Mouse (Mus musculus) liver, embryonic 12.5 days (tissue): ENCODE measurements around the gene Pnck. TPM values are rescaled to one million over a fixed set of nuclear protein-coding genes. Genes with fewer than 3 reads are reported as not detected.

Source experiments
- ATAC-seq: fragments of 200-750 bp; cut with Nextera tagmentation; 2 replicates; pipeline ENCODE4 v1.8.0; 2017; ENCODE audit warnings: moderate number of reproducible peaks, mild to moderate bottlenecking, moderate library complexity
- H3K27ac ChIP-seq: fragments of 300-500 bp; sonication (generic); 2 replicates; pipeline ENCODE4 v1.5.1; 2016; ENCODE audit warnings: mild to moderate bottlenecking
- H3K27me3 ChIP-seq: fragments of 300-500 bp; sonication (generic); replicated peaks from 2 replicates; pipeline ENCODE4 v1.6.1; 2016; ENCODE audit warnings: mild to moderate bottlenecking, moderate library complexity
- H3K36me3 ChIP-seq: fragments of 300-500 bp; sonication (generic); 2 replicates; pipeline ENCODE4 v1.6.1; 2016; ENCODE audit warnings: mild to moderate bottlenecking, moderate library complexity
- H3K4me1 ChIP-seq: fragments of 300-500 bp; sonication (generic); 2 replicates; pipeline ENCODE4 v1.6.1; 2016
- H3K4me2 ChIP-seq: fragments of 300-500 bp; sonication (generic); 2 replicates; pipeline ENCODE4 v1.6.1; 2016; ENCODE audit warnings: mild to moderate bottlenecking, moderate library complexity
- H3K4me3 ChIP-seq: fragments of 300-500 bp; sonication (generic); 2 replicates; pipeline ENCODE4 v1.5.1; 2016; ENCODE audit warnings: mild to moderate bottlenecking, moderate library complexity
- H3K9ac ChIP-seq: fragments of 300-500 bp; sonication (generic); 2 replicates; pipeline ENCODE4 v1.6.1; 2016; ENCODE audit warnings: mild to moderate bottlenecking, moderate library complexity
- H3K9me3 ChIP-seq: fragments of 300-500 bp; sonication (generic); replicated peaks from 2 replicates; pipeline ENCODE4 v1.6.1; 2016; ENCODE audit warnings: mild to moderate bottlenecking, moderate library complexity
- WGBS: fragments of 180-500 bp; shearing (Covaris S2); methylation state at CpG from one replicate; pipeline ENCODE4 v1.1.7; 2016; ENCODE audit not compliant: insufficient replicate concordance; 5-methylcytosine and 5-hydroxymethylcytosine counted together
- polyA plus RNA-seq: library from polyadenylated mRNA; unstranded; fragments of >200 nt; fragmentation: Nextera tagmentation; extraction: Ambion mirVana; gene quantifications from 2 replicates; pipeline ENCODE4 v1.2.1, GENCODE M21; 2016

Pnck gene
- polyA plus RNA-seq, 1 experiment from 2014 or later = 1.4 TPM

DNA sequence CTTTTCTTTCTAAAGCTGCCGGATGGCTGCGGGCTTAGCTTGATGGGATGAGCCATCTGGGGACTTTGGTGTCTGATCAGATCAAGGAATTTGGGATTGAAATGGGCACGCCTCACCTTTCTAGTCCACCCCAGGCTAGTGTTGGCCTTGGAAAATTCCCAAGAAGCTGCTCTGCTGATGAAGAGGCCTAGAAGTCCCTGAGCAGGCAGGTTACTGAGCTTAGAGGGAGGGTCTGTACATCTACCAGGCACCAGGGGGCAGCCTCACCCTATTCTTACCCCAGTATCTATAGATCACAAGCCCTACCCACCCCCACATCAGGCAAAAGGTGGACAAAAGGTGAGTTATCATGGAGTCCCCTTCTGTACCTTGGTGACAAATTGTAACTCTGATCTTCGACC is 12.1 kb upstream of the Pnck start:
- H3K36me3 ChIP-seq = no peaks in the 10 kb centered on the region
- H3K27ac ChIP-seq = no peak overlapping the region
- peaks cover 13% of the 10 kb centered on the region; the same call in 1 of the 2 replicates for H3K4me1 ChIP-seq
- H3K27me3 ChIP-seq = peaks cover 54% of the 10 kb centered on the region
- 45% methylated on average over 4 of the region's 4 CpGs for WGBS
- no peak overlapping the region for H3K4me3 ChIP-seq
- no peaks in the 10 kb centered on the region for H3K9me3 ChIP-seq
- peak; percentile 58; the same call in 1 of the 2 replicates for ATAC-seq
- no peak overlapping the region for H3K9ac ChIP-seq
- H3K4me2 ChIP-seq = no peak overlapping the region

DNA sequence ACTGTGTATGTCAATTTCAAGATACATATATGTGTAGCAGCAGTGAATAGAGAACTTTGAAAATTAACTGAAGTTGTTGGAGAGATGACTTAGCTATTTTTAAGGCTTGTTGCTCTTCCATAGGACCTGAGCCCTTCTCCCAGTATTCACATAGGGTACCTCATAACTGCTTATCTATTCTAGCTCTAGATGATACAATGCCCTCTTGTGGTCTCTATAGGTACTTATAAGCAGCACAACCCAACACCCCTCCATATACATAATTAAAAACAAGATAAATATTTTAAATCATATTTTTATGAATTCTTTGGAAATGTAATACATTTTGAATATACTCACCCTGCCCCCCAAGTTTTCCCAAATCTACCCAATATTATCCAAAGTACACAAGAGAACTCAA is 3.2 kb upstream of the Pnck start:
- no peak for ATAC-seq
- Histone ChIP-seq H3K27me3 (peaks cover 26% of the 10 kb centered on the region), H3K4me1 (0 out of 2 replicates have a peak, but pooled peaks cover 7% of the 10 kb centered on the region), H3K36me3 (no peaks in the 10 kb centered on the region), H3K4me2 (no peak overlapping the region), H3K4me3 (no peak overlapping the region), H3K9me3 (no peaks in the 10 kb centered on the region), H3K9ac (no peak overlapping the region), H3K27ac (no peak overlapping the region)

DNA sequence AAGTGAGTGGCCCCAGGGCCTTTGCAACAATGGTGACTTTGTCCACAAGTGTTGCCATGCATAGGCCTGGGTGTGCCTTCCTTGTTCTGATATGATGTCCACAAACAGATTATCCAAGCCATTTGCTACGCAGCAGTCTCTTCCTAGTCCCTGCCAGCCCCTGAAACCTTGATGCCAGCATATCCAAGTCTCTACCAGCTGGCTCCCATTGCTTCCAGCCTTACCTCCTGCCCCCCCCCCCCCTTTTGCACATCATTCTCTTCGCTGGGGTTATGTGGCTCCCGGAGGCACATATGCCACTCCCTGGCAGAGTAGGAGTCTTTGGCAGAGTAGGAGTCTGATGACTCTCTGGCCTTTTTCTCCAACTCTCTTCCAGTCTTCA is 358 bp upstream of the Pnck start:
- Histone ChIP-seq H3K27me3 (peaks cover 43% of the 10 kb centered on the region), H3K36me3 (no peaks in the 10 kb centered on the region), H3K27ac (no peak overlapping the region), H3K4me2 (peak overlapping the region; percentile 69), H3K4me1 (0 out of 2 replicates have a peak, but pooled peaks cover 7% of the 10 kb centered on the region), H3K9ac (no peak overlapping the region; the same call in 1 of the 2 replicates), H3K9me3 (no peaks in the 10 kb centered on the region), H3K4me3 (peak overlapping the region; percentile 40)
- ATAC-seq = no peak
- WGBS = 54% methylated on average over 3 of the region's 3 CpGs

- H3K4me3 ChIP-seq = no peak overlapping the region
- no peaks in the 10 kb centered on the region for H3K36me3 ChIP-seq
- 0 out of 2 replicates have a peak, but pooled peaks cover 7% of the 10 kb centered on the region for H3K4me1 ChIP-seq
- H3K27ac ChIP-seq = no peak overlapping the region
- no peaks in the 10 kb centered on the region for H3K9me3 ChIP-seq
- ATAC-seq = no peak
- no peak overlapping the region for H3K9ac ChIP-seq
- 54% methylated on average over 12 of the region's 13 CpGs for WGBS
- peak overlapping the region; percentile 69; the same call in 1 of the 2 replicates for H3K4me2 ChIP-seq
- peaks cover 43% of the 10 kb centered on the region for H3K27me3 ChIP-seq
Measured at GRCm38 (mm10) chrX:73658936-73659574, 862 bp downstream of the Pnck start.

- no peak overlapping the region for H3K9ac ChIP-seq
- 31% methylated on average over 6 of the region's 7 CpGs for WGBS
- ATAC-seq = no peak
- H3K4me2 ChIP-seq = no peak overlapping the region
- no peaks in the 10 kb centered on the region for H3K9me3 ChIP-seq
- no peaks in the 10 kb centered on the region for H3K36me3 ChIP-seq
- no peak overlapping the region for H3K27ac ChIP-seq
- H3K27me3 ChIP-seq = peaks cover 49% of the 10 kb centered on the region
- no peak overlapping the region for H3K4me3 ChIP-seq
- 0 out of 2 replicates have a peak, but pooled peaks cover 7% of the 10 kb centered on the region for H3K4me1 ChIP-seq
Measured at GRCm38 (mm10) chrX:73658391-73658790, 1.5 kb downstream of the Pnck start.

DNA sequence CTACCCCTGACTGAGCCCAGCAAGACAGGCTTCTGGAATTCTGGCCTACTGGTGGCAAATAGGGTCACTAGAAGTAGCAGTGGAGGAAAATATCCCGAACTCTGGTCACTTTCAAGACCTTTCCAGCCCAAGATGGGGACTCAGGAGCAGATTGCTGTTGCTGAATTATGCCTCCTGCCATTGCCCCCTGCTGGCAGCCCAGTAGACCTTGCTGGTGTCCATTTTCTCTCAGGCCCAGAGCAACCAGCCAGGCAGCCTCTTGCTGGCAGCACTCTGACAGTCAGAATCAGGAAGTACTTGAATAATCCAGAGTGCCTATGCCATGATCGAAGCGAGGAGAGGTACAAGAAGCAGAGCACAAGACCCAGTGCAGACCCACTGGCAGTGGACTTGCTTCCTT is 4.4 kb downstream of the Pnck start:
- no peak overlapping the region for H3K27ac ChIP-seq
- H3K27me3 ChIP-seq = peaks cover 53% of the 10 kb centered on the region
- no peak overlapping the region for H3K4me3 ChIP-seq
- no peaks in the 10 kb centered on the region for H3K9me3 ChIP-seq
- H3K9ac ChIP-seq = no peak overlapping the region
- WGBS = 30% methylated on average over 3 of the region's 3 CpGs
- no peak overlapping the region for H3K4me2 ChIP-seq
- ATAC-seq = no peak
- H3K36me3 ChIP-seq = no peaks in the 10 kb centered on the region
- H3K4me1 ChIP-seq = 0 out of 2 replicates have a peak, but pooled peaks cover 7% of the 10 kb centered on the region

DNA sequence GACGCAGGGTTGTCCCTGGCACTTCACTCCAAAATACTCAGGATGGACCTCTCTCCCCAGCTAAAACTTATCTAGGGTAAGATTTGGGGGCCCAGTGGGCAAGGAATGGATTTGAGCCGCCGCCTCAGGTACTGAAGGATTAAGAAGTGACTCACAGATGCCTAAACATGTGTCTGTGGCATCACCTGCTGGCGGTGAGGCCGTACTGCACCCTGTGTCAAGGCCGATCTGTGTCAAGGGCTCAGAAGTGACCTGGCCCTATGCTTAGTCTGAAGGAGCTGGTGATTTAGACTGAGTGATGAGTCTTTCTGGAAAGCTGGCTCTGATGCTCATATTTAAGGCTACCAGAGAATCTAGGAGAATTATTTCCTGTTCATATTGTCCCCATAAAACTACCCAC is 5.7 kb downstream of the Pnck start:
- 0 out of 2 replicates have a peak, but pooled peaks have one; percentile 49 for ATAC-seq
- Histone ChIP-seq H3K4me3 (no peak overlapping the region), H3K9me3 (no peaks in the 10 kb centered on the region), H3K36me3 (no peaks in the 10 kb centered on the region), H3K4me2 (no peak overlapping the region), H3K27me3 (peaks cover 39% of the 10 kb centered on the region), H3K9ac (no peak overlapping the region), H3K4me1 (0 out of 2 replicates have a peak, but pooled peaks cover 5% of the 10 kb centered on the region), H3K27ac (no peak overlapping the region)
- WGBS = 7% methylated on average over 6 of the region's 6 CpGs

DNA sequence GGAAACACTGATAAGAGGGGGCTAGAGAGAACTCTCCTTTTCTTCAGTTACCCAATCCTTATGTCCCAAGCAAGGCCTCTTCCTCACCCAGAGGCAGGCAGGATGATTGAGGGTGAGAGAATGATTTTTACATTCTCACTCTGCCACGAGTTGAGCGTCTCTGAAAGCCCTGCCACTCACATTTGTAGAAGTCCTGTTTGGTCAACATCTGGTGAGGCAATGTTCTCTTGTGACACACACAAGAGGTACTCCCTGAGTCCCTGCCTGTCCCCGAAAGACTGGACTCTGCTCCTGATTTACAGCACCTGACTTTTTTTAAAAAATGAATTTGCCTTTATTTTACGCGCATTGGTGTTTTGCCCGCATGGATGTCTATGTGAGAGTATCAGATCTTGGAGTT is 6.5 kb downstream of the Pnck start:
- no peak overlapping the region for H3K4me2 ChIP-seq
- no peak overlapping the region for H3K27ac ChIP-seq
- H3K36me3 ChIP-seq = no peaks in the 10 kb centered on the region
- no peaks in the 10 kb centered on the region for H3K9me3 ChIP-seq
- H3K4me1 ChIP-seq = 0 out of 2 replicates have a peak, but pooled peaks cover under 1% of the 10 kb centered on the region
- ATAC-seq = no peak
- WGBS = 69% methylated on average over 6 of the region's 6 CpGs
- H3K4me3 ChIP-seq = no peak overlapping the region
- H3K27me3 ChIP-seq = peaks cover 33% of the 10 kb centered on the region
- H3K9ac ChIP-seq = no peak overlapping the region

DNA sequence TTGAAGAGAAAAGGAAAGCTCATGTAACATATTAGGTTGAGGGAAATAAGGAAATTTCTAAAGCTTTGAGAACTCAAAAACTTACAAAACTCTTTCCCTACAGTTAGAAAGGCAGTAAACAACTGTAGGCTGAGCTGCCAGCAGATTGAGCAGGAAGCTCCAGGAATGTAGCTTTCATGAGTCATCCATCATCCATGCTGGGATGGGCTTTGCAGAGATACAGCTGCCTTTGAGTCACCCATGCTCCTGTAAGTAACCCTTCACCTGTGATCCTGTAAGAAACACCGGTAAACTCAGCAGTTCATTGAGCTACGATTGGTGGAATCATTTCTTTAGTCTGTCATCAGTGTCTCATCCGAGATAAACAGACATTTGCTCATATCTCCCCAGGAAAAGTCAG is 9.0 kb downstream of the Pnck start:
- H3K9me3 ChIP-seq = no peaks in the 10 kb centered on the region
- H3K4me2 ChIP-seq = no peak overlapping the region
- 57% methylated on average over 3 of the region's 3 CpGs for WGBS
- no peak for ATAC-seq
- no peak overlapping the region for H3K9ac ChIP-seq
- no peaks in the 10 kb centered on the region for H3K36me3 ChIP-seq
- peaks cover 17% of the 10 kb centered on the region for H3K27me3 ChIP-seq
- no peak overlapping the region for H3K27ac ChIP-seq
- no peak overlapping the region for H3K4me3 ChIP-seq
- no peaks in the 10 kb centered on the region for H3K4me1 ChIP-seq

DNA sequence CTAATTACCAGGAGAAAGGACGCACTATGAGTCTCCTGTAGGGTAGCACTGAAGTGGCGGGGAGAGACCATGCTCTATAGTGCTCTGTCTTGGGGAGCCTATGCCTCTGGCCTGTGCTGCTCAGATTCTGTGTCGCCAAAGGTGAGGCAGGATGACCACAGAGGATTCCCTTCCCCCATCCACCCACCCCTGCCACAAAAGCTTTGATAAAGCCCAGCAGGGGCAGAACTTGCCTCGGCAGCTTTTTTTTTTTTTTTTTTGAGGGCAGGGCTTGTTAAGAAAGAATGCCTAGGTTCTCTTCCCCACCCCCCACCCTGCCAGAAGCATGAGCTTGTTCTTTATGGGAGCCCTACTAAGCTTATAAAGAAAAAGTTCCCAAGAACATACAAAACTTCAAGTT is 14.8 kb downstream of the Pnck start:
- Histone ChIP-seq H3K9ac (no peak overlapping the region), H3K4me2 (no peak overlapping the region), H3K4me3 (no peak overlapping the region), H3K4me1 (no peaks in the 10 kb centered on the region), H3K36me3 (no peaks in the 10 kb centered on the region), H3K27me3 (peaks cover 36% of the 10 kb centered on the region), H3K9me3 (no peaks in the 10 kb centered on the region), H3K27ac (no peak overlapping the region)
- ATAC-seq = no peak
- 28% methylated on average over 4 of the region's 4 CpGs for WGBS

DNA sequence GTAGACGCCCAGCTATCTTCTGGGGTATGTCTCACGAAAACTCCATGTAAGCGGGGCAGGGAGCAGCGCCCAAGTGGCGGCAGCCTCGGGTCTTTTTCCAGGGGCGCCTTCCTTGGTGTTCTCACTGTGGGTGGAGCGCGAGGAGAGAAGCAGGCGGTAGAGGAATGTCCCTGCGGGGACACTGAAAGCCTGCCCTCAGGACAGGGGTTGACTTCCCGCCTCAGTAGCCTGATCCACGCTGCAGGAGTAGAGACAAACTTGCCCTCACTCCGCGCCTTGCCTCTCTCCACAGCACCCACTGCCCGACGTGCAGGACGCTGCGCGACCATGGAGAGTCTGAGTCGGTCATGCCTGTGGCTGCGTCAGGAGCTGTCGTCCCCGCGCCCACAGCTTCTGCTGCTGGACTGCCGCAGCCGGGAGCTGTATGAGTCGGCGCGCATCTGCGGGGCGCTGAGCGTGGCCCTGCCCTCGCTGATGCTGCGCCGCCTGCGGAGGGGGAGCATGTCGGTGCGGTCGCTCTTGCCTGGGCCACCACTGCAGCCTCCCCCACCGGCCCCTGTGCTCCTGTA is 19.9 kb downstream of the Pnck start:
- H3K27ac ChIP-seq = no peak overlapping the region
- peak overlapping the region; percentile 43 for H3K4me3 ChIP-seq
- peaks cover 17% of the 10 kb centered on the region; the same call in 1 of the 2 replicates for H3K4me1 ChIP-seq
- 14% methylated on average over 39 of the region's 41 CpGs for WGBS
- no peaks in the 10 kb centered on the region for H3K9me3 ChIP-seq
- peaks cover 87% of the 10 kb centered on the region for H3K27me3 ChIP-seq
- H3K36me3 ChIP-seq = no peaks in the 10 kb centered on the region
- H3K4me2 ChIP-seq = peak overlapping the region; percentile 66
- no peak for ATAC-seq
- H3K9ac ChIP-seq = peak overlapping the region; percentile 35; the same call in 1 of the 2 replicates

DNA sequence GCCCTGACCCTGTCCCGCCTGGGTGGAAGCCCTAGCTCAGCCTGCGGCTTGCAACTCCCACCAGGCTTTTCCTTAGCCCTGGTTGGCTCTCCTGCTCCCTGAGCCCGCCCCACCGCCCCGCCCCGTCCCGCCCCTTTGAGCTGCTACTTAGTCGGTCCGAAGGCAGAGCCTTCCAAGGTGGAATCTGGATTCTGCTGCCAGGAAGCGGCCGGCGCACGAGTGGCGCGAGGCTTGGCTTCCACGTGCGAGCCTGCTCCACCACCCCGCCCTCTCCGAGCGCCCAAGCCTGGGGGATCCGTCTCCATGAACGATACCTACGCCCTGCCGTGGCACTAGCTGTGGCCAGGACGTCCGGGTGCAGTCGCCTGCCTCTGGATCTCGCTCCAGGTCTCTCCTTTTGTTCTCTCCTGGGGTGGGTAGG is 20.7 kb downstream of the Pnck start, which contains the start of gene Dusp9:
Dusp9 (plus strand) TSS at position 165 of the 421 bp plus-strand sequence.
- peak within 1 kb of the TSS; percentile 35; the same call in 1 of the 2 replicates for H3K9ac ChIP-seq

More for the DNA sequence above, 20.7 kb downstream of the Pnck start, which contains the start of gene Dusp9:
- Histone ChIP-seq H3K27ac (no peak within 1 kb of the TSS), H3K4me3 (peak within 1 kb of the TSS; percentile 43), H3K36me3 (no peaks in the 10 kb centered on the region), H3K9me3 (no peaks in the 10 kb centered on the region), H3K4me1 (peaks cover 17% of the 10 kb centered on the region; the same call in 1 of the 2 replicates), H3K27me3 (peaks cover 95% of the 10 kb centered on the region), H3K4me2 (peak within 1 kb of the TSS; percentile 66)
- WGBS = 15% methylated on average over 28 of the region's 28 CpGs
- peak; percentile 80 for ATAC-seq
